8 mouse cellular contexts compared by ENCODE assay signal in genomic region chr11:100703851-100704531, GRCm38 (mm10). TPM values are rescaled to one million over a fixed set of nuclear protein-coding genes. Genes with fewer than 3 reads are reported as not detected.
DNase-seq lines count a peak whose midpoint lies in the region; ATAC-seq lines count a peak whose summit lies in the region.

TSS of gene Dhx58 (minus strand) at chr11:100704271.

- DNase-seq in kidney, postnatal 25 days = peak; percentile 39 to 40
- DNase-seq in kidney, postnatal 4 days = no peak
- DNase-seq in cerebellum, adult 11-12 months = no peak
- no peak for DNase-seq in layer of hippocampus, postnatal 14 days (ENCODE audit: low spot score in 2 of 2)
- no peak for DNase-seq in ovary, adult 18-20 months (ENCODE audit: low spot score)

- peak; percentile 74 for ATAC-seq in activated CD4-positive, CD25-positive, alpha-beta regulatory T cell, adult 4 months
- ATAC-seq in hematopoietic stem cell, adult 5-6 weeks (replicated peaks in 1 of 2; ENCODE audit: insufficient read depth in 1 of 2, low FRiP score in 2 of 2, low TSS enrichment in 1 of 2, low read depth in 1 of 2, poor library complexity in 2 of 2, severe bottlenecking in 2 of 2) = peak; percentile 56 to 60
- peak; percentile 48 for ATAC-seq in megakaryocyte-erythroid progenitor cell, adult 5-6 weeks (replicated peaks; ENCODE audit: low FRiP score, low TSS enrichment, poor library complexity, severe bottlenecking)

RNA-seq across cellular contexts. Expression of gene Dhx58, which starts in this region (rescaled TPM):
- 10 to 100 TPM; 25.3 to 42.0 TPM for polyA plus RNA-seq in activated CD4-positive, CD25-positive, alpha-beta regulatory T cell, adult 4 months (2017; shearing (Covaris generic))
- total RNA-seq in hematopoietic stem cell, adult 5-6 weeks (2017) = 31.1 and 33.1 TPM in 2 replicates
- total RNA-seq in megakaryocyte-erythroid progenitor cell, adult 5-6 weeks (2014; fragmentation: Nextera tagmentation) = 14.2 and 16.4 TPM in 2 replicates
- total RNA-seq in megakaryocyte-erythroid progenitor cell, adult 5-6 weeks (2017) = 11.8 and 12.9 TPM in 2 replicates
- total RNA-seq in layer of hippocampus, postnatal 14 days (2021) = 1 to 10 TPM in 1 of 2 experiments, under 1 TPM in 1; 0.93 to 1.4 TPM

Comparison
In these comparisons a context has a peak if more than half of its experiments do, and no peak if none do; other contexts are left out.
1. RNA of gene Dhx58 (total RNA-seq): 31.1 to 33.1 TPM in hematopoietic stem cell, adult 5-6 weeks and 11.8 to 16.4 TPM in megakaryocyte-erythroid progenitor cell, adult 5-6 weeks; 0.93 to 1.4 TPM in layer of hippocampus, postnatal 14 days; every median in the first group is over 4 times any median in the second.
2. DNase-seq: peak in kidney, postnatal 25 days (2 of 2); none in kidney, postnatal 4 days (0 of 2), cerebellum, adult 11-12 months (single experiment), layer of hippocampus, postnatal 14 days (0 of 2) and ovary, adult 18-20 months (single experiment).
3. Peak in every context shown above with its lines, with median percentiles within 50 percentile points of each other: ATAC-seq.